Mouse (Mus musculus): ENCODE data around the gene Gm21900.
"Not testable (repeated sequence)": the region's sequence is repeated elsewhere in the genome, so short reads cannot be mapped to it uniquely, and the experiment has no call there.

The Gm21900 gene

DNA sequence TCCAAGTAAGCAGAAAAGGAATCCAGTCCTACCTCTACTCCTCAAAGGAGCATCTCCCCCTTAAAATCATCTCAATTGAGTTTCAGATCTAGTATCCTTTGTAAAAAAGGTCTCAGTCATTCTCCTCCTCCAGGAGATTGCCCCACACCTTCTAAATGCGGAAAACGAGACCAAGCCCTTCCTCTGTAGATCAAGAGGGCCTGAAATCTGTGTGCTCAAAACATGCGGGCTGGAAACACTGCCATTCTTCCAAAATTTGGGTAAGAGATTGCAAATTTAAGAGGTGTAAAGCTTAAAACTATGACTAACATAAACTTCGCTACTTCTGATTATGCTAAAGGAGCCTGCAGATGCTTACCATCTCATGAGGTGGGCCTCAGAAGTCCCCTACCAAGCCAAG lies at the start of gene Gm21900:
Gene Gm21900, plus strand, starts transcription at position 301 of the 400 bp plus-strand sequence.
- DNase-seq, result not testable (repeated sequence)

DNA sequence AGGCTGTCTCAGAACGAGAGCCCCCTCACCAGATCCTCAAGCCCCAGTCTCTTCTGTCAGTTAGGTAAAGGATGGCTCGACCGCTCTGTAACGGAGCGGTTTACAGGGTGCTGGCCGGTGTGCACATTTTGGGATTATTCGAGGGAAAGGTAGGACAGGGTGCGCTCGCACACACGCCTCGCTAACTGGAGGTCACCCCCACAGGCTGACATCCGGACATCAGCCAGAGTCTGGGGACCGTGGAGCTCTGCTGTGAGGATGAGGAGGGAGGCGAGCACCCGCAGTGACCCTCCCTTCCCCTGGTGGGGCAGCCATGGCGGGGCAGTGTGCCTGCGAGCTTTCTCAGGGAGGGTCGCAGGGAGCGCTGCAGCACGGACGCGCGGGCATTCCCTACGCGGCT lies 27.4 kb downstream of the Gm21900 start:
- DNase-seq, result peak; percentile 4
